Mouse (Mus musculus) stomach, embryonic 16.5 days (tissue): ENCODE data around the gene Casp8ap2. TPM values are rescaled to one million over a fixed set of nuclear protein-coding genes. Genes with fewer than 3 reads are reported as not detected.

Source experiments
- ATAC-seq: fragments of 200-750 bp; cut with Nextera tagmentation; 2 replicates; pipeline ENCODE4 v1.8.0; 2017; ENCODE audit warnings: moderate number of reproducible peaks, moderate TSS enrichment; ENCODE audit not compliant: insufficient read depth, low FRiP score
- H3K27ac ChIP-seq: fragments of 300-500 bp; sonication (generic); 2 replicates; pipeline ENCODE4 v1.5.1; 2014; ENCODE audit warnings: low read length
- H3K27me3 ChIP-seq: fragments of 300-500 bp; sonication (generic); 2 replicates; pipeline ENCODE4 v1.6.1; 2014; ENCODE audit warnings: low read length, control low read depth, mixed read lengths; ENCODE audit not compliant: control insufficient read depth, insufficient read depth
- H3K36me3 ChIP-seq: fragments of 300-500 bp; sonication (generic); 2 replicates; pipeline ENCODE4 v1.6.1; 2014; ENCODE audit warnings: low read length; ENCODE audit not compliant: control insufficient read depth, insufficient read depth
- H3K4me1 ChIP-seq: fragments of 300-500 bp; sonication (generic); 2 replicates; pipeline ENCODE4 v1.6.1; 2014; ENCODE audit warnings: low read length, control low read depth, mixed read lengths; ENCODE audit not compliant: control insufficient read depth, insufficient read depth
- H3K4me2 ChIP-seq: fragments of 300-500 bp; sonication (generic); 2 replicates; pipeline ENCODE4 v1.6.1; 2014; ENCODE audit warnings: low read depth, low read length, mixed read lengths
- H3K4me3 ChIP-seq: fragments of 300-500 bp; sonication (generic); replicated peaks from 2 replicates; pipeline ENCODE4 v1.5.1; 2014; ENCODE audit warnings: mild to moderate bottlenecking, low read length
- H3K9ac ChIP-seq: fragments of 300-500 bp; sonication (generic); 2 replicates; pipeline ENCODE4 v1.6.1; 2014; ENCODE audit warnings: low read length
- H3K9me3 ChIP-seq: fragments of 300-500 bp; sonication (generic); replicated peaks from 2 replicates; pipeline ENCODE4 v1.6.1; 2016; ENCODE audit warnings: low read length, control low read depth; ENCODE audit not compliant: control insufficient read depth
- WGBS: fragments of 180-500 bp; shearing (Covaris S2); extraction: QIAGEN DNeasy Blood & Tissue Kit; methylation state at CpG from one replicate; pipeline ENCODE4 v1.1.7; 2014; 5-methylcytosine and 5-hydroxymethylcytosine counted together
- polyA plus RNA-seq: library from polyadenylated mRNA; unstranded; fragments of >200 nt; fragmentation: Nextera tagmentation; extraction: Ambion mirVana; gene quantifications from 2 replicates; pipeline ENCODE4 v1.2.1, GENCODE M21; 2015

Gene Casp8ap2
- polyA plus RNA-seq, 1 experiment from 2014 or later = 33.7 TPM

GRCm38 (mm10) chr4:32575165-32575564 is 40.1 kb upstream of the Casp8ap2 start:
- Histone ChIP-seq H3K4me2 (no peak overlapping the region), H3K36me3 (no peaks in the 10 kb centered on the region), H3K9me3 (no peaks in the 10 kb centered on the region), H3K9ac (no peak overlapping the region), H3K4me1 (peaks cover 6% of the 10 kb centered on the region; the same call in 1 of the 2 replicates), H3K27ac (no peak overlapping the region), H3K4me3 (no peak overlapping the region), H3K27me3 (no peaks in the 10 kb centered on the region)
- ATAC-seq = no peak
- 58% methylated on average over 9 of the region's 9 CpGs for WGBS

GRCm38 (mm10) chr4:32579850-32580249 is 35.4 kb upstream of the Casp8ap2 start:
- H3K4me1 ChIP-seq = no peaks in the 10 kb centered on the region
- no peak for ATAC-seq
- 79% methylated on average over 8 of the region's 8 CpGs for WGBS

GRCm38 (mm10) chr4:32584181-32584580 is 31.1 kb upstream of the Casp8ap2 start:
- H3K4me3 ChIP-seq = no peak overlapping the region
- ATAC-seq = no peak
- H3K27ac ChIP-seq = no peak overlapping the region
- no peaks in the 10 kb centered on the region for H3K27me3 ChIP-seq
- H3K4me1 ChIP-seq = no peaks in the 10 kb centered on the region
- H3K4me2 ChIP-seq = no peak overlapping the region
- WGBS = 61% methylated on average over 6 of the region's 6 CpGs
- H3K9me3 ChIP-seq = no peaks in the 10 kb centered on the region
- no peaks in the 10 kb centered on the region for H3K36me3 ChIP-seq
- no peak overlapping the region for H3K9ac ChIP-seq

More at GRCm38 (mm10) chr4:32579850-32580249, 35.4 kb upstream of the Casp8ap2 start:
- Histone ChIP-seq H3K9me3 (no peaks in the 10 kb centered on the region), H3K27ac (no peak overlapping the region), H3K36me3 (no peaks in the 10 kb centered on the region), H3K27me3 (no peaks in the 10 kb centered on the region), H3K9ac (no peak overlapping the region), H3K4me2 (no peak overlapping the region), H3K4me3 (no peak overlapping the region)

- H3K4me1 ChIP-seq = no peaks in the 10 kb centered on the region
- no peak overlapping the region for H3K9ac ChIP-seq
- no peak overlapping the region for H3K4me3 ChIP-seq
- no peak overlapping the region for H3K4me2 ChIP-seq
- H3K27me3 ChIP-seq = no peaks in the 10 kb centered on the region
- H3K27ac ChIP-seq = no peak overlapping the region
- H3K36me3 ChIP-seq = no peaks in the 10 kb centered on the region
- 10% methylated on average over 9 of the region's 9 CpGs for WGBS
- no peak for ATAC-seq
- no peaks in the 10 kb centered on the region for H3K9me3 ChIP-seq
Measured at GRCm38 (mm10) chr4:32586596-32586995, 28.7 kb upstream of the Casp8ap2 start.

DNA sequence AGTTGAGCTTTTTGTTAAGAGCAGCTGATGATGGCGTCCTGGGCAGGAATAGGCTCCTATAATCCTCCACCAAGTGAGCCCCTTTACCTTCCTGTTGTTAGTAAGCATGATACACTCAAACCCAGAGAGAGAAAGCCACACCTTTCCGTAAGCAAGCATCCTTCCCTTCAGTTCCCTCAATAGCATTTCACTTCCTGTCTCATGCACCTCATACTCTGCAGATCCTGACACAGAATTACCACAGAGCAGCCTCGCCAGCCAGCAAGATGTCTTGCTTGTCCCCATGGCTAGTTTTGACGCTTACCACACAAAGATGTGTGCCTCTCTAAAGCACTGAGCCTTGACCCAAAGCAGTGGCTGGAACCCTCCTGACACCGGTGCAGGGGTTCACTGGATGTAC is 27.7 kb upstream of the Casp8ap2 start:
- H3K4me3 ChIP-seq = no peak overlapping the region

DNA sequence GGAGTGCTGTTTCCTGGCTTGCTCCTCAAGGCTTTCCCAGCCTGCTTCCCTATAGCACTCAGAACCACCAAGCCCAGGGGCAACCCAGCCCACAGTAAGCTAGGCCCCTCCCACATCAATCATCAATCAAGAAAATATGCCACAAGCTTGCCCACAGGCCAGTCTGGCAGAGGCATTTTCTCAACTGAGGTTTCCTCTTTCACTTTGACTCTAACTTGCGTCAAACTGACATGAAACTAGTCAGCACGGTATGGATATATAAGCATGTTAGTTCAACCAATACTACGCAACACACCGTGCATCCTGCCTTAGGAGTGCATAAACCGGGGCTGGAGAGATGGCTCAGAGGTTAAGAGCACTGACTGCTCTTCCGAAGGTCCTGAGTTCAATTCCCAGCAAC is 27.0 kb upstream of the Casp8ap2 start:
- Histone ChIP-seq H3K4me2 (no peak overlapping the region), H3K9me3 (no peaks in the 10 kb centered on the region), H3K27me3 (no peaks in the 10 kb centered on the region), H3K4me3 (no peak overlapping the region), H3K9ac (no peak overlapping the region), H3K27ac (no peak overlapping the region), H3K4me1 (no peaks in the 10 kb centered on the region), H3K36me3 (no peaks in the 10 kb centered on the region)
- no peak for ATAC-seq
- 78% methylated on average over 6 of the region's 6 CpGs for WGBS

More for the DNA sequence above, 27.7 kb upstream of the Casp8ap2 start:
- H3K4me2 ChIP-seq = no peak overlapping the region
- H3K9me3 ChIP-seq = no peaks in the 10 kb centered on the region
- WGBS = 82% methylated on average over 5 of the region's 5 CpGs
- no peaks in the 10 kb centered on the region for H3K36me3 ChIP-seq
- no peaks in the 10 kb centered on the region for H3K4me1 ChIP-seq
- no peaks in the 10 kb centered on the region for H3K27me3 ChIP-seq
- no peak overlapping the region for H3K9ac ChIP-seq
- no peak for ATAC-seq
- no peak overlapping the region for H3K27ac ChIP-seq

DNA sequence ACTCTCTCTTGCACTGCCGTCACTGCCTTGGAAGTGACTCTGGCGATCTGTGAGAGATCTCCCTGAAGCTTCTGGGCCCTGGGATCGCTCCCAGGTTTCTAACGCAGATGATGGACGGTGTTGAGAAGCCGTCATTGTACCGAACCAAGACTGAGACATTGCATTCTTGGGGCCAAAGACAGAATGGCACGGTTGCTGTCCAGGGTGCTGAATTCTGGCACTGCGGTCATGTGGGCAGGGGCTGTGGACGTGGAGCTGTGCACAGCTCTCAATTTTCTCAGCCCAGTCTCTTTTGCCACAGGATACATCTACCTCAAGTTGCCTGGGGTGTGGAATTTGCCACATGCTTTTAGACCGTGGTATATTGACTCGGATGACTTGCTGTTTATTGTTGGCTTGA is 14.1 kb upstream of the Casp8ap2 start:
- H3K9ac ChIP-seq = no peak overlapping the region
- H3K27me3 ChIP-seq = no peaks in the 10 kb centered on the region
- H3K9me3 ChIP-seq = no peaks in the 10 kb centered on the region
- no peak overlapping the region for H3K27ac ChIP-seq
- H3K4me3 ChIP-seq = no peak overlapping the region
- ATAC-seq = no peak
- no peaks in the 10 kb centered on the region for H3K36me3 ChIP-seq
- H3K4me2 ChIP-seq = no peak overlapping the region
- WGBS = 22% methylated on average over 12 of the region's 12 CpGs
- no peaks in the 10 kb centered on the region for H3K4me1 ChIP-seq

GRCm38 (mm10) chr4:32602660-32603059 is 12.6 kb upstream of the Casp8ap2 start, which contains the start of gene Gja10:
Gene Gja10, minus strand, starts transcription at chr4:32602760.
- Histone ChIP-seq H3K9me3 (no peaks in the 10 kb centered on the region), H3K4me2 (no peak within 1 kb of the TSS), H3K27me3 (no peaks in the 10 kb centered on the region), H3K4me1 (no peaks in the 10 kb centered on the region), H3K27ac (no peak within 1 kb of the TSS), H3K9ac (no peak within 1 kb of the TSS), H3K4me3 (no peak within 1 kb of the TSS), H3K36me3 (no peaks in the 10 kb centered on the region)
- 70% methylated on average over 3 of the region's 3 CpGs for WGBS
- ATAC-seq = no peak

GRCm38 (mm10) chr4:32621637-32622036 is 6.4 kb downstream of the Casp8ap2 start:
- Histone ChIP-seq H3K4me3 (no peak overlapping the region), H3K4me1 (peaks cover 6% of the 10 kb centered on the region; the same call in 1 of the 2 replicates), H3K36me3 (no peaks in the 10 kb centered on the region), H3K9ac (no peak overlapping the region), H3K9me3 (no peaks in the 10 kb centered on the region), H3K27me3 (no peaks in the 10 kb centered on the region), H3K27ac (no peak overlapping the region), H3K4me2 (no peak overlapping the region)
- no peak for ATAC-seq

DNA sequence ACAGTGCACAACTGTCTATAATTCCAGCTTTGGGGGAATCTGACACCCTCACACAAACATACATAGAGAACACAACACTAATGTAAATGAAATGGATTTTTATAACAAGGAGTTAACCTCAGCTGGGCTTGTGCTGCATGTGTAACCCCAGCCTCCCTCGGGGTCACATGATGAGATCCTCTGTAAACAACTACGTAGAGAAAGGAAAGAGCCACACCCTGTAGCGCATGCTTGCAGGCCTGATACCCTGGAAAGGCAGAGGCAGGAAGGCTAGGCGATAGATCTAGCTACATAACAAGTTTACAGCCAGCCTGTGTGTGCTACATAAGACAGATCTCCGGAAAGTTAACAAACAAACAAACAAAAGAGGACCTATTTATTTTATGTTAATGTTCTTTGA is 36.4 kb downstream of the Casp8ap2 start:
- Histone ChIP-seq H3K9ac (no peak overlapping the region), H3K9me3 (no peaks in the 10 kb centered on the region), H3K27me3 (no peaks in the 10 kb centered on the region), H3K4me1 (no peaks in the 10 kb centered on the region), H3K4me2 (no peak overlapping the region), H3K36me3 (0 out of 2 replicates have a peak, but pooled peaks cover 7% of the 10 kb centered on the region), H3K4me3 (no peak overlapping the region), H3K27ac (no peak overlapping the region)
- no peak for ATAC-seq
- WGBS = 61% methylated on average over 5 of the region's 5 CpGs
